Mouse (Mus musculus): Measurements from ENCODE around the gene Clec10a. TPM values are rescaled to one million over a fixed set of nuclear protein-coding genes. Genes with fewer than 3 reads are reported as not detected.
"Not testable (repeated sequence)": the region's sequence is repeated elsewhere in the genome, so short reads cannot be mapped to it uniquely, and the experiment has no call there.

The Clec10a gene
- polyA plus RNA-seq, 1 experiment from 2014 or later, result not detected

GRCm38 (mm10) chr11:70169471-70169870, 13.5 kb downstream of the Clec10a start:
- not testable (repeated sequence) for H3K27me3 ChIP-seq (ENCODE audit: low read depth, poor library complexity, severe bottlenecking); H3K4me3 ChIP-seq; H3K27ac ChIP-seq; H3K36me3 ChIP-seq; DNase-seq (ENCODE audit: low spot score); H3K9me3 ChIP-seq (replicated peaks)
- H3K4me1 ChIP-seq, result peaks cover 10% of the 10 kb centered on the region
- WGBS, result 91% methylated on average over 7 of the region's 7 CpGs

DNA sequence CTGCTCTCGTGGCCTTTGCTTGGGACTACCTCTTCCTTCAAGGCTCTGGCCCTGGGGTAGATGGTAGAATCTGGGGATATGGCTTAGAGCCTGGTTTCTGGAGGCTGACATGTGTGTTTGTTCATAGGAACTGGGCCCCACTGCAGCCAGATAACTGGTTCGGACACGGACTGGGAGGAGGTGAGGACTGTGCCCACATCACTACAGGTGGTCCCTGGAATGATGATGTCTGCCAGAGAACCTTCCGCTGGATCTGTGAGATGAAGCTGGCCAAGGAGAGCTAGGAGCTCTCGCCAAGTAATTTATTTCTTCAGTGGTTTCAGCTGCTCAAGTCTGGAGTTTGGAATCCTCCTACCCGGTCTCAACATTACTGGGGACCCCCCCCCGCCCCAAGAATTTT, 14.3 kb downstream of the Clec10a start:
- H3K27me3 ChIP-seq (ENCODE audit: low read depth, poor library complexity, severe bottlenecking), result no peaks in the 10 kb centered on the region
- H3K4me3 ChIP-seq, result no peak overlapping the region
- DNase-seq (ENCODE audit: low spot score), result no peak
- H3K27ac ChIP-seq, result no peak overlapping the region
- H3K9me3 ChIP-seq (replicated peaks), result no peaks in the 10 kb centered on the region
- no peaks in the 10 kb centered on the region for H3K36me3 ChIP-seq
- 84% methylated on average over 7 of the region's 7 CpGs for WGBS
- peaks cover 10% of the 10 kb centered on the region for H3K4me1 ChIP-seq

DNA sequence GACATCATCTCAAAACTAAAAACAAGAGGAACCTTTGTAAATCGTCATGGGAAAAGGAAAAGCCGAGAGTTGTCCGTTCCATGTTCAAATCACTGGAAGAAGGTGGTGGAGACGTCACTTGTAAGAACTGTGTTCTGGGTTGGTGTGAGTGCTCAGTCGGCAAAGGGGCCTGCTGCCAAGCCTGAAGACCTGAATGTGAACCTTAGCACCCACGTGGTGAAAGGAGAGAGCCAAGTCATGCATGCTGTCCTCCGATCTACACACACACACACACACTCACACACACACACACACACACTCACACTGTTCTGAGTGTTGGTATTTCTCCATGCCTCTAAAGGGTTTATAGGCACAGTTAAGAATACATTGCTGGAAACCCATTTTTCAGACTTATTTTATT, 15.2 kb downstream of the Clec10a start:
- H3K27me3 ChIP-seq (ENCODE audit: low read depth, poor library complexity, severe bottlenecking), result no peaks in the 10 kb centered on the region
- H3K4me1 ChIP-seq, result peaks cover 10% of the 10 kb centered on the region
- H3K9me3 ChIP-seq (replicated peaks), result no peaks in the 10 kb centered on the region
- no peak overlapping the region for H3K27ac ChIP-seq
- DNase-seq (ENCODE audit: low spot score), result no peak
- H3K36me3 ChIP-seq, result no peaks in the 10 kb centered on the region
- no peak overlapping the region for H3K4me3 ChIP-seq
- WGBS, result 84% methylated on average over 7 of the region's 7 CpGs

DNA sequence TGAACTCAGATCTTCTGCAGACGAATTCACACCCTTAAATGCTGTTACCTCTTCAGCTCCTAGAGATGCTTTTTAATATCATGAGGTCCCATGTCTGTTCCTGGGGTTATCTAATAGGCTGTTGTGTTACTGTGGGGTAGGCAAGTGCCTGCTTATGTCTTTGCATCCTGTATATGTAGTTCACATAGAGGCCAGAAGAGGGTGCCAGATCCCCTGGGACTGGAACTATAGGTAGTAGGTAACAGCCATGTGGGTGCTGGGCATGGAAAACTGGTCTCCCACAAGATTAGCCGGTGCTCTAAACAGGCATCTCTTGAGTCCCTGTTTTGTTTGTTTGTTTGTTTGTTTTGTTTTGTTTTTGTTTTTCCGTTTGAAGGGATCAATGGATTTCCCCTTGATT, 15.8 kb downstream of the Clec10a start:
- Histone ChIP-seq H3K36me3 (no peaks in the 10 kb centered on the region), H3K27me3 (ENCODE audit: low read depth, poor library complexity, severe bottlenecking) (no peaks in the 10 kb centered on the region), H3K4me1 (peaks cover 10% of the 10 kb centered on the region), H3K4me3 (no peak overlapping the region), H3K9me3 (replicated peaks) (no peaks in the 10 kb centered on the region), H3K27ac (no peak overlapping the region)
- DNase-seq (ENCODE audit: low spot score), result no peak
- 62% methylated on average over 3 of the region's 3 CpGs for WGBS

DNA sequence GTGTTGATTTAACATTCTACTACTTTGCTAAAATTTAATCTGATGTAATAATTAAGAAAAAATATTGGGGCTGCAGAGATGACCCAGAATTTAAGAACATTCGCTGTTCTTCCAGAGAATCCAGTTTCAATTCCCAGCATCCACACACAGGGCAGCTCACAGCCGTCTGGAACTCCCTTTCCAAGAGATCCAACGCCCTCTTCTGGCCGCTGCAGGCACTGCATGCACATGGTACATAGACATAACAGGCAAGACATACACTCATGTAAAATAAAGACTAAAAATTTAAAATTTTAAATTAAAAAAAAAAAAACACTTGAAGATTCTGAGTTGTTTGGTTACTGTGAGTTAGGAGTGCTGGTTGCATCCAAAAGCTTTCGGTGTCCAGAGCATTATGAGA, 16.3 kb downstream of the Clec10a start:
- no peaks in the 10 kb centered on the region for H3K9me3 ChIP-seq (replicated peaks)
- no peak for DNase-seq (ENCODE audit: low spot score)
- WGBS, result 55% methylated on average over 5 of the region's 5 CpGs

GRCm38 (mm10) chr11:70174491-70174890, 18.5 kb downstream of the Clec10a start:
- no peak overlapping the region for H3K27ac ChIP-seq
- no peaks in the 10 kb centered on the region for H3K36me3 ChIP-seq
- H3K4me1 ChIP-seq, result no peaks in the 10 kb centered on the region
- no peaks in the 10 kb centered on the region for H3K9me3 ChIP-seq (replicated peaks)
- no peaks in the 10 kb centered on the region for H3K27me3 ChIP-seq (ENCODE audit: low read depth, poor library complexity, severe bottlenecking)
- no peak overlapping the region for H3K4me3 ChIP-seq
- no peak for DNase-seq (ENCODE audit: low spot score)
- WGBS, result 79% methylated on average over 4 of the region's 4 CpGs

More for the DNA sequence above, 16.3 kb downstream of the Clec10a start:
- H3K27ac ChIP-seq, result no peak overlapping the region
- no peak overlapping the region for H3K4me3 ChIP-seq
- no peaks in the 10 kb centered on the region for H3K27me3 ChIP-seq (ENCODE audit: low read depth, poor library complexity, severe bottlenecking)
- H3K36me3 ChIP-seq, result no peaks in the 10 kb centered on the region
- H3K4me1 ChIP-seq, result peaks cover 10% of the 10 kb centered on the region

GRCm38 (mm10) chr11:70177647-70178046, 21.6 kb downstream of the Clec10a start:
- H3K27ac ChIP-seq, result no peak overlapping the region
- 76% methylated on average over 8 of the region's 8 CpGs for WGBS
- H3K36me3 ChIP-seq, result no peaks in the 10 kb centered on the region
- no peak for DNase-seq (ENCODE audit: low spot score)
- no peaks in the 10 kb centered on the region for H3K27me3 ChIP-seq (ENCODE audit: low read depth, poor library complexity, severe bottlenecking)
- H3K9me3 ChIP-seq (replicated peaks), result no peaks in the 10 kb centered on the region
- no peaks in the 10 kb centered on the region for H3K4me1 ChIP-seq
- H3K4me3 ChIP-seq, result no peak overlapping the region

- WGBS, result 86% methylated on average over 11 of the region's 11 CpGs
- Histone ChIP-seq H3K27ac (no peak overlapping the region), H3K27me3 (ENCODE audit: low read depth, poor library complexity, severe bottlenecking) (no peaks in the 10 kb centered on the region), H3K4me3 (no peak overlapping the region), H3K4me1 (no peaks in the 10 kb centered on the region), H3K9me3 (replicated peaks) (no peaks in the 10 kb centered on the region), H3K36me3 (no peaks in the 10 kb centered on the region)
- DNase-seq (ENCODE audit: low spot score), result no peak
Measured at GRCm38 (mm10) chr11:70178311-70178710, 22.3 kb downstream of the Clec10a start.

DNA sequence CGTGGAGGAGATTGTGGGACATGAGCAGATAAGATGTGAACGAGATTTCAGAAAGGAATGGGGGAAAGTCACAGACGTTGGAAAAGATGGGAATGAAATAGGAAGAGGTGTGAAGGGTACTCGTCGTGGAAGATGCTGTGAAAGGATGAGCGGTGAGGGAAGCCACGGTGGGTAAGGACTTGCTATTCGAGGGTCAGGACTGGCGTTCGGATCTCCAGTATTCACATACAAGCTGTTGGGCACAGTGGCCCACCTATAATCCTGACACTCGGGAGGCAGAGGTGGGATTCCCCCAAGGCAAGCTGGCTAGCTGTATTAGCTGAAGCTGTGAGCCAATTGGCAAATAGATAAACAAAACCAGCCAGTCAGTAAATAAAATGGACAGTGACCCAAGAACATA, 22.8 kb downstream of the Clec10a start:
- Histone ChIP-seq H3K4me3 (no peak overlapping the region), H3K36me3 (no peaks in the 10 kb centered on the region), H3K4me1 (no peaks in the 10 kb centered on the region), H3K27me3 (ENCODE audit: low read depth, poor library complexity, severe bottlenecking) (no peaks in the 10 kb centered on the region), H3K27ac (no peak overlapping the region), H3K9me3 (replicated peaks) (no peaks in the 10 kb centered on the region)
- 79% methylated on average over 11 of the region's 11 CpGs for WGBS
- DNase-seq (ENCODE audit: low spot score), result no peak

DNA sequence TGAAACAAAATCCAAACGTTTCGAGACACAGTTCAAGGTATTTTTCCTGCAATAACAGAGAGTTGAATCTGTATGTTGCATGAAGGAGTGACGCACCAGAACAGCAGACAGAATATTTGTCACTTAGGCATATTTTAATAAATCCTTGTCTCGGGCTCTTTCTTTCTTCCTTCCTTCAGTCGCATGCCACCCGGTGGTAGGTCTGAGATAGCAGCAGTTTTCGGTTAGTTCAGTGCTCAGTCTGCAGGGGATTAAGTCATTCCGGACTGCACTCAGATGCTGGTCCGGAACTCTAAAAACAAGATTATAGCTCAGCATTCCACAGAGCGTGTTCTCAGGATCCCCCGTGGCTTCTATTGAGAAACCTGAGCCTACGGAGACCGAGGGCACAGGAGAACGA, 23.4 kb downstream of the Clec10a start:
- 50% methylated on average over 14 of the region's 14 CpGs for WGBS
- no peak for DNase-seq (ENCODE audit: low spot score)
- H3K4me3 ChIP-seq, result no peak overlapping the region
- H3K27me3 ChIP-seq (ENCODE audit: low read depth, poor library complexity, severe bottlenecking), result no peaks in the 10 kb centered on the region
- H3K4me1 ChIP-seq, result no peaks in the 10 kb centered on the region
- no peak overlapping the region for H3K27ac ChIP-seq
- H3K9me3 ChIP-seq (replicated peaks), result no peaks in the 10 kb centered on the region
- no peaks in the 10 kb centered on the region for H3K36me3 ChIP-seq

GRCm38 (mm10) chr11:70180496-70180895, 24.5 kb downstream of the Clec10a start:
- Histone ChIP-seq H3K9me3 (replicated peaks) (no peaks in the 10 kb centered on the region), H3K4me3 (no peak overlapping the region), H3K36me3 (no peaks in the 10 kb centered on the region), H3K4me1 (no peaks in the 10 kb centered on the region), H3K27me3 (ENCODE audit: low read depth, poor library complexity, severe bottlenecking) (no peaks in the 10 kb centered on the region), H3K27ac (no peak overlapping the region)
- 91% methylated on average over 4 of the region's 4 CpGs for WGBS
- no peak for DNase-seq (ENCODE audit: low spot score)

- Histone ChIP-seq H3K4me3 (no peak overlapping the region), H3K4me1 (no peaks in the 10 kb centered on the region), H3K9me3 (replicated peaks) (no peaks in the 10 kb centered on the region), H3K27me3 (ENCODE audit: low read depth, poor library complexity, severe bottlenecking) (no peaks in the 10 kb centered on the region), H3K36me3 (no peaks in the 10 kb centered on the region), H3K27ac (no peak overlapping the region)
- DNase-seq (ENCODE audit: low spot score), result no peak
- 86% methylated on average over 7 of the region's 7 CpGs for WGBS
Measured at GRCm38 (mm10) chr11:70185120-70185519, 29.1 kb downstream of the Clec10a start.

GRCm38 (mm10) chr11:70189319-70190134, 33.5 kb downstream of the Clec10a start:
- no peak for DNase-seq (ENCODE audit: low spot score)
- 87% methylated on average over 28 of the region's 28 CpGs for WGBS
- Histone ChIP-seq H3K36me3 (no peaks in the 10 kb centered on the region), H3K4me1 (no peaks in the 10 kb centered on the region; the same call in none of the 2 replicates), H3K27me3 (ENCODE audit: low read depth, poor library complexity, severe bottlenecking) (no peaks in the 10 kb centered on the region), H3K27ac (no peak overlapping the region), H3K4me3 (no peak overlapping the region), H3K9me3 (replicated peaks) (no peaks in the 10 kb centered on the region)

GRCm38 (mm10) chr11:70191188-70191587, 35.2 kb downstream of the Clec10a start:
- Histone ChIP-seq H3K4me1 (no peaks in the 10 kb centered on the region; the same call in none of the 2 replicates), H3K27me3 (ENCODE audit: low read depth, poor library complexity, severe bottlenecking) (no peaks in the 10 kb centered on the region), H3K4me3 (no peak overlapping the region), H3K36me3 (no peaks in the 10 kb centered on the region), H3K27ac (no peak overlapping the region), H3K9me3 (replicated peaks) (no peaks in the 10 kb centered on the region)
- WGBS, result 90% methylated on average over 6 of the region's 6 CpGs
- no peak for DNase-seq (ENCODE audit: low spot score)

All from limb, embryonic 10.5 days (tissue).